Mouse (Mus musculus): Measurements from ENCODE around the gene U2af1l4. TPM values are rescaled to one million over a fixed set of nuclear protein-coding genes. Genes with fewer than 3 reads are reported as not detected.

The U2af1l4 gene
- polyA plus RNA-seq, 1 experiment, result 31.6 TPM

- Histone ChIP-seq H3K4me1 (ENCODE audit: control insufficient read depth, insufficient read depth, insufficient read length) (no peaks in the 10 kb centered on the region; the same call in 1 of the 2 replicates), H3K36me3 (ENCODE audit: control insufficient read depth, insufficient read depth, low read length) (0 out of 2 replicates have a peak, but pooled peaks cover 1% of the 10 kb centered on the region), H3K27me3 (ENCODE audit: control insufficient read depth, insufficient read depth, low read length) (no peaks in the 10 kb centered on the region), H3K27ac (ENCODE audit: insufficient read depth, low read length) (no peak within 1 kb of the TSS), H3K4me3 (ENCODE audit: extremely low read depth, insufficient read depth, insufficient read length) (peak within 1 kb of the TSS; percentile 69)
- peak; percentile 92 to 93 for DNase-seq (ENCODE audit: low read depth in 1 of 2, low spot score in 2 of 2)
- TF ChIP-seq CTCF (IDR thresholded peaks at IDR 0.05; ENCODE audit: extremely low read depth, insufficient read depth, insufficient read length, insufficient replicate concordance) (no peak), POLR2A (IDR thresholded peaks at IDR 0.05; ENCODE audit: low read depth, low read length) (no peak)
- under 1% methylated on average over 80 of the region's 84 CpGs for WGBS
Observed at GRCm38 (mm10) chr7:30534633-30535577, 28.2 kb upstream of the U2af1l4 start, which contains the start of gene Arhgap33. TSS of gene Arhgap33 (minus strand) at chr7:30535060.

GRCm38 (mm10) chr7:30540572-30540971, 22.5 kb upstream of the U2af1l4 start:
- H3K4me1 ChIP-seq (ENCODE audit: control insufficient read depth, insufficient read depth, insufficient read length), result no peaks in the 10 kb centered on the region; the same call in 1 of the 2 replicates
- H3K27ac ChIP-seq (ENCODE audit: insufficient read depth, low read length), result no peak overlapping the region
- WGBS, result 94% methylated on average over 7 of the region's 7 CpGs
- no peaks in the 10 kb centered on the region for H3K27me3 ChIP-seq (ENCODE audit: control insufficient read depth, insufficient read depth, low read length)
- no peak overlapping the region for H3K4me3 ChIP-seq (ENCODE audit: extremely low read depth, insufficient read depth, insufficient read length)
- no peak for TF ChIP-seq CTCF (IDR thresholded peaks at IDR 0.05; ENCODE audit: extremely low read depth, insufficient read depth, insufficient read length, insufficient replicate concordance)
- no peak for TF ChIP-seq POLR2A (IDR thresholded peaks at IDR 0.05; ENCODE audit: low read depth, low read length)
- H3K36me3 ChIP-seq (ENCODE audit: control insufficient read depth, insufficient read depth, low read length), result no peaks in the 10 kb centered on the region
- no peak for DNase-seq (ENCODE audit: low read depth in 1 of 2, low spot score in 2 of 2)

GRCm38 (mm10) chr7:30544327-30544726, 18.8 kb upstream of the U2af1l4 start:
- H3K27me3 ChIP-seq (ENCODE audit: control insufficient read depth, insufficient read depth, low read length), result no peaks in the 10 kb centered on the region
- 76% methylated on average over 2 of the region's 2 CpGs for WGBS
- H3K36me3 ChIP-seq (ENCODE audit: control insufficient read depth, insufficient read depth, low read length), result no peaks in the 10 kb centered on the region

GRCm38 (mm10) chr7:30549880-30550279, 13.2 kb upstream of the U2af1l4 start:
- no peak for DNase-seq (ENCODE audit: low read depth in 1 of 2, low spot score in 2 of 2)
- 79% methylated on average over 2 of the region's 2 CpGs for WGBS
- H3K4me1 ChIP-seq (ENCODE audit: control insufficient read depth, insufficient read depth, insufficient read length), result peaks cover 5% of the 10 kb centered on the region
- H3K4me3 ChIP-seq (ENCODE audit: extremely low read depth, insufficient read depth, insufficient read length), result no peak overlapping the region
- H3K27ac ChIP-seq (ENCODE audit: insufficient read depth, low read length), result no peak overlapping the region
- H3K27me3 ChIP-seq (ENCODE audit: control insufficient read depth, insufficient read depth, low read length), result no peaks in the 10 kb centered on the region
- H3K36me3 ChIP-seq (ENCODE audit: control insufficient read depth, insufficient read depth, low read length), result no peaks in the 10 kb centered on the region
- no peak for TF ChIP-seq CTCF (IDR thresholded peaks at IDR 0.05; ENCODE audit: extremely low read depth, insufficient read depth, insufficient read length, insufficient replicate concordance)
- no peak for TF ChIP-seq POLR2A (IDR thresholded peaks at IDR 0.05; ENCODE audit: low read depth, low read length)

More at GRCm38 (mm10) chr7:30544327-30544726, 18.8 kb upstream of the U2af1l4 start:
- H3K4me1 ChIP-seq (ENCODE audit: control insufficient read depth, insufficient read depth, insufficient read length), result no peaks in the 10 kb centered on the region
- no peak for TF ChIP-seq POLR2A (IDR thresholded peaks at IDR 0.05; ENCODE audit: low read depth, low read length)
- H3K4me3 ChIP-seq (ENCODE audit: extremely low read depth, insufficient read depth, insufficient read length), result no peak overlapping the region
- DNase-seq (ENCODE audit: low read depth in 1 of 2, low spot score in 2 of 2), result no peak
- H3K27ac ChIP-seq (ENCODE audit: insufficient read depth, low read length), result no peak overlapping the region

- Histone ChIP-seq H3K36me3 (ENCODE audit: control insufficient read depth, insufficient read depth, low read length) (peaks cover 5% of the 10 kb centered on the region), H3K27ac (ENCODE audit: insufficient read depth, low read length) (no peak overlapping the region), H3K4me1 (ENCODE audit: control insufficient read depth, insufficient read depth, insufficient read length) (peaks cover 5% of the 10 kb centered on the region), H3K4me3 (ENCODE audit: extremely low read depth, insufficient read depth, insufficient read length) (no peak overlapping the region), H3K27me3 (ENCODE audit: control insufficient read depth, insufficient read depth, low read length) (no peaks in the 10 kb centered on the region)
- DNase-seq (ENCODE audit: low read depth in 1 of 2, low spot score in 2 of 2), result no peak
- TF ChIP-seq CTCF (IDR thresholded peaks at IDR 0.05; ENCODE audit: extremely low read depth, insufficient read depth, insufficient read length, insufficient replicate concordance), result no peak
- WGBS, result 92% methylated on average over 1 of the region's 1 CpGs
Observed at GRCm38 (mm10) chr7:30550603-30551002, 12.5 kb upstream of the U2af1l4 start.

- Histone ChIP-seq H3K27ac (ENCODE audit: insufficient read depth, low read length) (peak overlapping the region; percentile 99), H3K4me1 (ENCODE audit: control insufficient read depth, insufficient read depth, insufficient read length) (peaks cover 5% of the 10 kb centered on the region), H3K4me3 (ENCODE audit: extremely low read depth, insufficient read depth, insufficient read length) (peak overlapping the region; percentile 87), H3K27me3 (ENCODE audit: control insufficient read depth, insufficient read depth, low read length) (no peaks in the 10 kb centered on the region), H3K36me3 (ENCODE audit: control insufficient read depth, insufficient read depth, low read length) (peaks cover 10% of the 10 kb centered on the region)
- 1% methylated on average over 10 of the region's 10 CpGs for WGBS
- no peak for TF ChIP-seq CTCF (IDR thresholded peaks at IDR 0.05; ENCODE audit: extremely low read depth, insufficient read depth, insufficient read length, insufficient replicate concordance)
- TF ChIP-seq POLR2A (IDR thresholded peaks at IDR 0.05; ENCODE audit: low read depth, low read length), result no peak
- peak in 1 of 2 experiments; percentile 30 for DNase-seq (ENCODE audit: low read depth in 1 of 2, low spot score in 2 of 2)
Observed at GRCm38 (mm10) chr7:30551445-30552101, 11.5 kb upstream of the U2af1l4 start.
